Mouse (Mus musculus): ENCODE measurements around the gene Rprd1b. TPM values are rescaled to one million over a fixed set of nuclear protein-coding genes. Genes with fewer than 3 reads are reported as not detected.

The Rprd1b gene
- total RNA-seq, 2 experiments from 2014 or later, result 29.2 to 37.1 TPM

GRCm38 (mm10) chr2:158121645-158122326, 93.5 kb downstream of the Rprd1b start:
- DNase-seq, result peak; percentile 92 to 94

- no peak for DNase-seq
Measured at GRCm38 (mm10) chr2:158122814-158123213, 94.5 kb downstream of the Rprd1b start.

GRCm38 (mm10) chr2:158127245-158127644, 98.9 kb downstream of the Rprd1b start:
- no peak for DNase-seq

GRCm38 (mm10) chr2:158127872-158128271, 99.6 kb downstream of the Rprd1b start:
- no peak for DNase-seq

- no peak for DNase-seq
Measured at GRCm38 (mm10) chr2:158128461-158129130, 100.3 kb downstream of the Rprd1b start.

GRCm38 (mm10) chr2:158129291-158130002, 101.2 kb downstream of the Rprd1b start:
- no peak for DNase-seq

- peak; percentile 76 to 89 for DNase-seq
Measured at GRCm38 (mm10) chr2:158130391-158130986, 102.2 kb downstream of the Rprd1b start.

GRCm38 (mm10) chr2:158131197-158131835, 103.0 kb downstream of the Rprd1b start:
- DNase-seq, result no peak

- no peak for DNase-seq
Measured at GRCm38 (mm10) chr2:158132320-158132719, 104.0 kb downstream of the Rprd1b start.

GRCm38 (mm10) chr2:158133050-158133449, 104.8 kb downstream of the Rprd1b start:
- no peak for DNase-seq

GRCm38 (mm10) chr2:158136205-158136604, 107.9 kb downstream of the Rprd1b start:
- DNase-seq, result peak; percentile 48 to 63

- DNase-seq, result peak; percentile 20 to 26
Measured at GRCm38 (mm10) chr2:158137771-158138170, 109.5 kb downstream of the Rprd1b start.

GRCm38 (mm10) chr2:158138778-158139177, 110.5 kb downstream of the Rprd1b start:
- no peak for DNase-seq

GRCm38 (mm10) chr2:158139628-158140027, 111.3 kb downstream of the Rprd1b start:
- DNase-seq, result peak; percentile 76 to 83

- DNase-seq, result no peak
Measured at GRCm38 (mm10) chr2:158140664-158141063, 112.4 kb downstream of the Rprd1b start.

- no peak for DNase-seq
Measured at GRCm38 (mm10) chr2:158141271-158141670, 113.0 kb downstream of the Rprd1b start.

- peak; percentile 51 to 66 for DNase-seq
Measured at GRCm38 (mm10) chr2:158141690-158142440, 113.6 kb downstream of the Rprd1b start.

GRCm38 (mm10) chr2:158142981-158143380, 114.7 kb downstream of the Rprd1b start:
- DNase-seq, result no peak

GRCm38 (mm10) chr2:158143816-158144215, 115.5 kb downstream of the Rprd1b start:
- no peak for DNase-seq

- no peak for DNase-seq
Measured at GRCm38 (mm10) chr2:158144263-158144662, 116.0 kb downstream of the Rprd1b start.
